Mouse (Mus musculus) testis, adult 2 months (tissue): ENCODE data around the gene Atp5d. TPM values are rescaled to one million over a fixed set of nuclear protein-coding genes. Genes with fewer than 3 reads are reported as not detected.
A peak's percentile ranks its signal among the peaks of the same experiment; 100 is the strongest.

ENCODE experiments used
- H3K27ac ChIP-seq: fragments of 200-500 bp; 2 replicates; pipeline ENCODE4 v1.5.1; 2012; ENCODE audit warnings: low read depth, low read length; ENCODE audit not compliant: control insufficient read depth, insufficient read depth
- H3K27me3 ChIP-seq: fragments of 200-500 bp; 2 replicates; pipeline ENCODE4 v1.6.1; 2012; ENCODE audit warnings: mild to moderate bottlenecking, low read length, moderate library complexity; ENCODE audit not compliant: control insufficient read depth, insufficient read depth
- H3K36me3 ChIP-seq: fragments of 200-500 bp; 2 replicates; pipeline ENCODE4 v1.6.1; 2012; ENCODE audit warnings: mild to moderate bottlenecking, low read length; ENCODE audit not compliant: control insufficient read depth, insufficient read depth
- H3K4me1 ChIP-seq: fragments of 200-500 bp; 2 replicates; pipeline ENCODE4 v1.6.1; 2012; ENCODE audit warnings: low read length; ENCODE audit not compliant: control insufficient read depth, insufficient read depth
- H3K4me3 ChIP-seq: fragments of 200-500 bp; 2 replicates; pipeline ENCODE4 v1.5.1; 2012; ENCODE audit warnings: low read depth, mild to moderate bottlenecking, low read length, moderate library complexity, mixed read lengths; ENCODE audit not compliant: control insufficient read depth
- CTCF ChIP-seq: fragments of 200-500 bp; IDR thresholded peaks from 2 replicates; pipeline ENCODE4 v1.5.1; 2012; ENCODE audit warnings: low read depth, mild to moderate bottlenecking, inconsistent platforms, low read length, moderate library complexity; ENCODE audit not compliant: control insufficient read depth, insufficient read depth, insufficient replicate concordance
- POLR2A ChIP-seq: fragments of 200-500 bp; IDR thresholded peaks from 2 replicates; pipeline ENCODE4 v1.6.1; 2012; ENCODE audit warnings: low read depth, mild to moderate bottlenecking, inconsistent platforms, low read length, moderate library complexity; ENCODE audit not compliant: control insufficient read depth
- polyA plus RNA-seq: library from polyadenylated mRNA; depleted of rRNA; stranded (reverse); fragments of >200 nt; gene quantifications from 2 replicates; pipeline ENCODE4 v1.2.3, GENCODE M21; 2012

Gene Atp5d
- polyA plus RNA-seq, 1 experiment, result 241 TPM

DNA sequence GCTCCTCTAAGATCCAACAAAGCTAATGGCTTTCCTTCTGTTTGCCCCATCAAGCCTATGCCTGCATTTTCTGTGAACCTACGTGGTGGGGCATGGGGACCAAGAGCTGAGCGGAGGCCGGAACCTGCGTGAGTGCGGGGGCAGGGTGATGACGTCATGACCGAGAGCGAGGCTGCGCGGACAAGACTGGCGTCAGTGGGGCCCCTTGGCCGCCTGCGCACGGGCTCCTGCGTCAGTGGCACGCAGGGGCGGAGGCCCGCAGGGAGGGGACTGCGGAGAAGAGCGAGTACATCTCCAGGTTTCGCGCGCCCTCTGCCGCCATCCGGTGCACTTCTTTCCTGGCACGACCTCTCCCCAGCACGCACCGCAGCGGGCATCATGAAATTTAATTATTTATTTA lies 2.8 kb downstream of the Atp5d start:
- Histone ChIP-seq H3K36me3 (peaks cover 4% of the 10 kb centered on the region; the same call in 1 of the 2 replicates), H3K27me3 (no peaks in the 10 kb centered on the region), H3K27ac (peak overlapping the region; percentile 85), H3K4me1 (peaks cover 47% of the 10 kb centered on the region), H3K4me3 (peak overlapping the region; percentile 81)
- TF ChIP-seq POLR2A (peak; percentile 14; the same call in 1 of the 2 replicates), CTCF (peak; percentile 43; the same call in 1 of the 2 replicates)

DNA sequence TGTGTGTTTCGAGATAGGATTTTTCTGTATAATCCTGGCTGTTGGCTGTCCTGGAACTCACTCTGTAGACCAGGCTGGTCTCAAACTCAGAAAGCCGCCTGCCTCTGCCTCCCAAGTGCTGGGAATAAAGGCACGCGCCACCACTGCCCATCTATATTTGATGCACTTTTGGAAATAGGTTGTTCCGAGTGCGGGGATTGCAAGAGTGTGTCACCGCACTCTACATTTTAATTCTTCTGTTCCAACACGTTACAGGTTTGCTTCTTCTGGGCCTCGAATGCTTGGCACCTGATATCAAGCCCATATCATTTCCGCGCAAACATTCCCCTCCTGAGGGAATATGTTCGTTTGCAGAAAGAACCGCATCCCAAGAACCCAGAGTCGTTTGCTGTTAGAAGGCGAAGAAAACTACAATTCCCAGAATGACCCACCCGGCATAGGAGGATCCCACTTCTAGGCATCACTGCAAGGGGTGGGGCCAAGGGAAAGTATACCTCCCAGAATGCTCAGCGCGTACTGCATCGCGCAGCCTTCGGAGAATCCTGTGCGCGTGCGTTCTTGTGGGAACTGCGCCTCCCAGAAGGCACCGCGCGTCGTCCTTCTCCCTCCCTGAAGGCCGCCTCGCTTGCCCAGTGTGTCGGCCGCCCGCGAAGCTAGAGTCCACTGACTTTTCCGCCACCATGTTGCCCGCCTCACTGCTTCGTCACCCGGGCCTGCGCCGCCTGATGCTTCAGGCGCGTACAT lies 3.5 kb downstream of the Atp5d start:
- Histone ChIP-seq H3K4me1 (peaks cover 46% of the 10 kb centered on the region), H3K4me3 (peak overlapping the region; percentile 81), H3K27ac (peak overlapping the region; percentile 46), H3K27me3 (no peaks in the 10 kb centered on the region), H3K36me3 (peaks cover 4% of the 10 kb centered on the region; the same call in 1 of the 2 replicates)
- TF ChIP-seq CTCF, result no peak
- TF ChIP-seq POLR2A, result peak; percentile 93

DNA sequence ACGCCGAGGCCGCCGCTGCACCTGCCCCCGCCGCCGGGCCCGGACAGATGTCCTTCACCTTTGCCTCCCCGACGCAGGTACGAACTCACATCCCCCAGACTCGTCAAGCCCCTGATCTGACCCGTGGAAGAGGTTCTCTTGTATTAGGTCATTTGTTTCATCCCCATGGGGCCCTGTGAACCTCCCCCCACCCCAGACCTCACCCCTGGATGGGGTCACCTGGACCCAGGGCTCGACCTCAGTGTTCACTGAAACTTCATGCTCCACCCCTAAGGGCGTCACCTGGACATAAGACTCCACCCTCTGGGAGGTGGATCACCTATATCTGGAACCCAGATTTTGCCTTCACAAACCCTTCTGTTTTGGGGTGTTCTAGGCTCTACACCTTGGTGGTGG lies 4.1 kb downstream of the Atp5d start:
- H3K4me3 ChIP-seq, result peak overlapping the region; percentile 81
- H3K27ac ChIP-seq, result peak overlapping the region; percentile 46
- peaks cover 4% of the 10 kb centered on the region; the same call in 1 of the 2 replicates for H3K36me3 ChIP-seq
- no peaks in the 10 kb centered on the region for H3K27me3 ChIP-seq
- H3K4me1 ChIP-seq, result peaks cover 44% of the 10 kb centered on the region
- TF ChIP-seq POLR2A (no peak), CTCF (no peak)

DNA sequence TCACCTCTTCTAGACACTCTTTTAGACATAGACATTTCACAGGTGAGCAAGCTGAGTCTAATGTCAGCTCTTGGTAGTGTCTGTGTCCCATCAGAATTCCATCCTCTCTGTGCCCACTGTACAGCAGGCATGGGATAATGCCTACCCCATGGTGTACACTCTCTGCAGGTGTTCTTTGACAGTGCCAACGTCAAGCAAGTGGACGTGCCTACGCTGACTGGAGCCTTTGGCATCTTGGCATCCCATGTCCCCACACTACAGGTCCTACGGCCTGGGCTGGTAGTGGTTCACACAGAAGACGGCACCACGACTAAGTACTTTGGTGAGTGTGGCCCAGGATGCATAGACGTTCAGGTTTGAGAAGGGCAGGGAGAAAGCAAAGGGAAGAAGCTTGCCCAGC lies 5.2 kb downstream of the Atp5d start:
- Histone ChIP-seq H3K27me3 (no peaks in the 10 kb centered on the region), H3K4me3 (no peak overlapping the region), H3K27ac (no peak overlapping the region), H3K36me3 (peaks cover 4% of the 10 kb centered on the region; the same call in 1 of the 2 replicates), H3K4me1 (peaks cover 44% of the 10 kb centered on the region)
- TF ChIP-seq POLR2A (no peak), CTCF (no peak)

DNA sequence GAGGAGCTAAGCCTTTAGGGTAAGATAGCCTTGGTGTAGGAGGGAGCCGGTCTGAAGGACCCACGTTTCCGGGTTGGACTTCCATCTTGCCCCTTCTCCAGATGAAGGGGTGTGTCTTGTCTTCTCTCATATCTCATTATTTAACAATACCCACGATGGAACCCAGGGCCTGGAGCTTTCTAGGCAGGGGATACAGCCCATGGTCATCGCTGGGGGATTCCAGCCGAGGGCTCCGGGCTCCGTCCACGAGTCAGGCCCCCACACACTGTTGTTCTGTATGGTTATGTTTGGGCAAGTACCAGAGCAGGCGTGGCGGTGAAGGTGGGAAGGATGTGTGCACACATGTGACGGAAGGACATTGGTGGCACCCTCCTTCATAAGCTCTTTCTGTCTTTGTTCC lies 5.7 kb downstream of the Atp5d start:
- H3K4me1 ChIP-seq, result peaks cover 43% of the 10 kb centered on the region
- TF ChIP-seq POLR2A (no peak), CTCF (no peak)
- no peak overlapping the region for H3K4me3 ChIP-seq

DNA sequence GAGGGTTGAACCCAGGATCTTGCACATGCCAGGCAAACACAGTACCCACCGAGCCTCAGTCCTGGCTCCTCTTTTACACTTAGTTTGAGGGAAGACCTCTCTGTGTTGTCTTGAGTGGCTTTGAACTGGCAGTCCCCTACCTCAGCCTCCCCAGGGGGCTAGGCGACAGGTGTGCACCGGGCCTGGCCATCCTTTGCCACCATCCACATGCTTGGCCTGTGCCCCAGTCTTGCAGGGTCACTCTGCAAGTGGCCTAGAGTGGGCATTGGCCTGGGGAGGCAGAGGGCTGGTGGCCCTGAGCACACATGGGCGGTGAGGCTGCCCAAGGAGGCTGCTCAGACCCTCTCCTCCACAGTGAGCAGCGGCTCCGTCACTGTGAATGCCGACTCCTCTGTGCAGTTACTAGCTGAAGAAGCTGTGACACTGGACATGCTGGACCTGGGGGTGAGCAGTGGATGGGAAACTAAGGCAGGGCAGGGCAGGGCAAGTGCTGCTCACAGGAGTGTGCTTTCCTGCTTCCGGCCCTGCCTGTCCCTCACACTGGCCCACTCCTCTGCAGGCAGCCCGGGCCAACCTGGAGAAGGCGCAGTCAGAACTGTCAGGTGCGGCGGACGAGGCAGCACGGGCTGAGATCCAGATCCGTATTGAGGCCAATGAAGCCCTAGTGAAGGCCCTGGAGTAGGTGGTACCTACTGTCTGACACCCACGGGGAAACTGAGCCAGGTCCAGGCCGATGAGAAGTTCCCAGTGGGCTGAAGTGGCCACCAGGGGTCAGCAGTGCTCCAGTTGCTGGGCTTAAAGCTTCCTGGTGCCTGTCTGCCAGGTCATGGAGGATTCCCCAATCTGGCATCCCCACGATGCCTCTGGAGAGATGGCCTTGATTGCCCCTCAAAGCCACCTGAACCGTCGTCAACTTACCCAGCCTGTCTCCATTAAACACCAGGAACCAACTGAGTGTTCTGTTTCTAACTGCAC lies 6.7 kb downstream of the Atp5d start:
- Histone ChIP-seq H3K4me3 (no peak overlapping the region), H3K36me3 (peaks cover 4% of the 10 kb centered on the region; the same call in 1 of the 2 replicates), H3K27ac (no peak overlapping the region), H3K27me3 (no peaks in the 10 kb centered on the region), H3K4me1 (peaks cover 48% of the 10 kb centered on the region)
- peak; percentile 52; the same call in 1 of the 2 replicates for TF ChIP-seq CTCF
- TF ChIP-seq POLR2A, result no peak

More for the DNA sequence above, 5.7 kb downstream of the Atp5d start:
- peaks cover 4% of the 10 kb centered on the region; the same call in 1 of the 2 replicates for H3K36me3 ChIP-seq
- no peak overlapping the region for H3K27ac ChIP-seq
- H3K27me3 ChIP-seq, result no peaks in the 10 kb centered on the region

DNA sequence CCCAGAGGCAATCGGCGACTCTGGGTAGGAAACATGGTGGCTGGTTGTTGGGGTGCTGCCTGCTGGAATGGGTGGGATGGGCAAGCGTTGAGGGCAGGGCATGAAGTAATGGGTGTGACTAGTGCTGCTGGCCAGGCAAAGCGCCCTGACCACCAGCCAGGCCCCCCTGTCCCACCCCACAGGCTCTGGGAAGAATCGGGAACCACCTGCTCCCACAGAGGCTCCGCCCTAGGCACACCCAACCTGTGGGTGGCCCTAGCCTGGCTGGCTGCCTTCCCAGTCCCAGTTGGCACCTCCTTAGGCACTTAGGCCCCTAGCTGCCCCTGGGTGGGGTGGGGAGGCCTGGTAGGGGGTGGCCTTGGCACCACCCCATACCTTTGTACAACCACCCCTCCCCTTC lies 7.5 kb downstream of the Atp5d start:
- no peak overlapping the region for H3K27ac ChIP-seq
- H3K27me3 ChIP-seq, result no peaks in the 10 kb centered on the region
- H3K36me3 ChIP-seq, result peaks cover 4% of the 10 kb centered on the region; the same call in 1 of the 2 replicates
- TF ChIP-seq CTCF (no peak), POLR2A (no peak)
- H3K4me3 ChIP-seq, result no peak overlapping the region
- H3K4me1 ChIP-seq, result peaks cover 48% of the 10 kb centered on the region
